Mouse (Mus musculus) Muller cell, postnatal 12 days (primary cell): ENCODE measurements around the gene Celsr1.

Experiments used
- DNase-seq: peaks from one replicate; pipeline ENCODE4 v3.0.0-alpha.2; 2015; ENCODE audit errors: inconsistent ontology term

Gene Celsr1

DNA sequence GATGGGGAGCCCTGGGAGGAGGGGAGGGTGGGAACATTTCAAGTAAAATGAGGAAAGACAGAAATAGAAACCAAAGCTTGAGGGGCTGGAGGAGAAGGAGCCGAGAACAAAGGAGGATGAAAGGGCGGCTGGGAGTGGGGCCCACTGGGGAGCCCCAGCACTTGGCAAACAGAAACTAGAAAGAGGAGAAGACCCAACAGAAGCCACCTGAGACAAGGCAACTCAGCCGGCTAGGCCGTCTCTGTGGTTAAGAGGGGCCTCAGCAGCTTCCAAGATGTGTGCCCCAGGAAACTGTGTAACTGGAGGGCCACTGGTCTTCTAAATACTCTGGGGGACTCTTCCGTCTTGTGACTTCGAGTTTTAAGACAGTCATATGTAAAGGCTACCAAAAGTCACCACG, 72.4 kb downstream of the Celsr1 start:
- no peak for DNase-seq

DNA sequence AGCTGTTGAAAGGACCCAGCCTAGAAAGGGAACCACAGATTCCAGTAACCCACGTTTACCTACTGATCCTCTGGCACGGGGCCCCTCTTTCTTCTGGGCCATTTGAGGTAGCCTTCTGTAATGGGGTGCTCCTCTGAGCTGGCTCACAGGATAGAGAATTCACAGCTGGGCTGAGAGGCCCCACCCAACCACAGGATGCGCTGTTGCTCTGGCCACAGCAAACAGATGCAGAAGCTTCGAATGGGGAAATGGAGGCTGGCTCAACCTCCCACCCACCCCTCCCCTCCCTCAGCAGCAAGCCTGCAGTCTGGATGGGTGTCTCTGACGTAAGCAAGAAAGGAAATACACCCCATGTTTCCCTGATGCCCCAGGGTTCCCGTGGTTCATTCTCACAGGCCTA, 77.4 kb downstream of the Celsr1 start:
- DNase-seq, result no peak

DNA sequence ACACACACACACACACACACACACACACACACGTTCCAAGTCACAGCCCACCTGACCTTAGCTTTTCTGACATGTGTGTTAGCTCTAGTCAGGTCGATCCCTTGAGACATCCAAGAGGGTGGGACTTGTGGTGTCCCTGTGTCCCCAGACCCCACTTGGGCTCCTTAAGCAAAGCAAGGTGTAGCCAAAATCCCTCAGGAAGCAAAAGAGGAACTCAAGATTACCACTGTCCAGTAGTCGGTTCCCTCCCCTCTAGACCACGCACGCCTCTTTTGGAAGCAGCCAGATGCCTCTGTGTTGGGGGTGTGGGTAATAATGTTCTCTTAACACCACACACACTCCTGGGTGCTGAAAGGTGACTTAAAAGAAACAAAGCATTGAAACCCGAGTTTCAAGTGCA, 80.1 kb downstream of the Celsr1 start:
- DNase-seq, result no peak

DNA sequence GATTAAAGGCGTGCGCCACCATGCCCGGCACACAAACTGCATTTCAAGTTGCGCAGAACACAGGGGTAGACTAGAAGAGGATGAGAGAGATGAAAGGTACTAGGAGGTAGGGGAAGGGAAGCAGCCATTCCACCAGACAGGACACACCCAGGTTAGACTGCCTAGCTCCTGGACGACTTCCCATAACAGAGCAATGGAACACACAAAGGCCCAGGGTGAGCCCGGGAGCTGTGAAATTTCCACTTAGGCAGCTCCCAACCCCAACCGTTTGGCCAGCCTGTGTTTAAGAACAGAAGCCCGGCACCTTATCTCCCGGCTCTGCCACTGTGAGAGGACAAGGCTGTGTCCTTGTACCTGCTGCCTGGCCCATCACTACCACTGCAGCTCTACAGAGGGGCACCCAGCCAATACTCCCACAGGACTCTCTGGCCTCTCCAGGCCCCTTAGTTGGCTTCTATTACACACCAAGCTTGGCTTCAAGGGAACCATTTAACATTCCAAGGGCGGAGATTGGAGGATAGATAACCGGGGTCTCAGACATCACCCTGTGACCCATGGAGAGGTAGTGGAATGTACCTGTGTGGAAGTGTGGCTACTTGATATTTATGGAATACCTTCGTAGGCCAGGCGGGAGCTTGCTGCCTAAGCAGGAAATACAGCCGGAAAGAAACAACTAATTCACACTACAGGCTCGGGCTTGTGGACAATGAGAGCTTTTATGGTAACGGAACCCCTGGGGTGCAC, 84.0 kb downstream of the Celsr1 start:
- DNase-seq, result no peak

DNA sequence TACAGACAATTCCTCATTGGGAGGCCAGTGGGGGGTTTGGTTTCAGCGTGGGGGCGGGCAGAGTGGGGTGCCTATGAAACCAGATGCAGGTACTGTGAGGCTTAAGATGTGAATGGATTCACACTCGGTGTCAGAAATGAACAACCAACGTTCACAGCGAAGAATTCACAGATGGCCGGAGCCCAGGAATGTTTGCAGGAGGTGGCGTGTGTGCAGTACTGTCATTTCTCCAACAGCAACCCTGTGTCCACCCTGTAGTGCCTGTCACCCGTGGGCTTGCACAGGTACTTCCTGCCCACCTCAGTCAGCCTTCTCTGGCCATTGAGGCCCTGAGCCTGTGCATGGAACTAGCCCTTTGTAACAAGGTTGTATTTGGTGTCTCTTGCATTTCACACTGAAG, 85.6 kb downstream of the Celsr1 start:
- DNase-seq, result peak; percentile 31

DNA sequence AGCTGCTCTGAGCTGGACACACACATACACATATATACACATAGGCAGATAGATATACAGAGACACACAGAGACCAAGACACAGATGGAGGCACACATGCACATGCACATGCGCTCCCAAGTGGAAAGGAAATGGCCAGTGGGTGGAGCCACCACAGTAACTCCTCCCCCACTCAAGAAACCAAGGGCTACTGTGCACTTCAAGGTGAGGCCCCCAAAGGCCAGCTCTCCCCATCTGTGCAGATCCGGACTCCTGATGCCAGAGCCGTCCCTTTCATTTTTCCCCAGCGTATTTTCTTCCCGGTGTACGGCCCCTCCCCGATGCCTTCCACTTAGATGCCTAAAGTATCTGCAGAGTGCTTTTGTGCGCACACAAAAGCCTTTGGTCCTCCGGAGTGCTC, 86.0 kb downstream of the Celsr1 start:
- DNase-seq, result peak; percentile 5

DNA sequence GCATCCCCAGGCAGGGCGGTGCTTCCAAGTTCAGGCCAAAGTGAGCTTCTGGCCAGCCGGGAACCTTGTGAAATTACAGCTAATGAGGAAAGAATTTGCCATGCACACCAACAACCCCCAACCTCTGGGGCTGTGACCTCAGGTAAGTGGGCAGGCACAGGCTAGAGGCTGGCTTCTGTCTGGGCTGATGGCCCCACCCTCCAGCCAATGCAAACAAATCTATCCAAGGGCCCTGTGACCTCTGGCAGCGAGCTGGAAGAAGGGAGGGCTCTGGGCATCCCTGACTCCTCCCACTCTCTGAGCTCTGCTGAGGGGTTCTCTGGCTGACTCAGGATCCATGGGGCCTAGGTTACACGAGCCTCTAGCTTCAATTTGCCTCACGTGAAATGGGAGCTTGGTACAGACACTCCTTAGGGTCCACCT, 97.9 kb downstream of the Celsr1 start:
- peak; percentile 47 for DNase-seq

DNA sequence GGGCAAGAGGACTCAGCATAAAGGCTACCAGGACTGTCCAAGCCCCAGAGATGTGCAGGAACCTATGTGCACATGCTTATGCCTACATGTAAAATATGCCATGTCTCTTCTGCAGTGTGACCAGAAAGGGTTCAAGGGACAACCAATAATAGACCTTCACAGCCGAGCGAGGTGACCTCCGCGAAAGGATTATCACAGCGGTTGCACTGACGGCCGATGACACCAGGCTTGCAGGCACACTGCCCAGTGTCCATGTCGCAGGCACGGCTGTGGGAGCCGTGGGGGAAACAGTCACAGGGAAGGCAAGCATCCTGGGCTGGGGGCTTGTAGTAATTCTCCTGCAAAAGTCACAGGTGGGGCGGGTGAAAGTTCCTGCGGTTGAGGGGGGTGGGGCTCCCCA, 105.4 kb downstream of the Celsr1 start:
- no peak for DNase-seq

DNA sequence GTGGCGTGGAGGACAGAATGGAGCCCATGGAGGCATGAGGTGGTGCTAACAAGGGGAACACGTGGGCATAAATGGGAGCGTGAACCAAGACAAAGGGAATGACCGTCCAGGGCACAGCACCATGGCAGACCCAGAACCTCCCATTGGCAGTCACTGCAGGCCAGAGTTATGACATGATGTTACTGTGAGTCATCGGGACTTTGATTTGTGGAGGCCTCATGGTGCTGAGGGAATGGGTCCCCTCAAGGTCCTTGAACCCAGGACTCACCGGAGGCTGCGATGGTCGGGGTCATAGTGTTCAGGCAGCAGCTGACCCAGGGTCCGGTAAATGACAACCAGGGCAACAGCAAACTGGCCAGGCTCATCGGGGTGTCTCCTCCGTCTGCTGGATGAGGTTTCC, 111.7 kb downstream of the Celsr1 start:
- DNase-seq, result no peak

DNA sequence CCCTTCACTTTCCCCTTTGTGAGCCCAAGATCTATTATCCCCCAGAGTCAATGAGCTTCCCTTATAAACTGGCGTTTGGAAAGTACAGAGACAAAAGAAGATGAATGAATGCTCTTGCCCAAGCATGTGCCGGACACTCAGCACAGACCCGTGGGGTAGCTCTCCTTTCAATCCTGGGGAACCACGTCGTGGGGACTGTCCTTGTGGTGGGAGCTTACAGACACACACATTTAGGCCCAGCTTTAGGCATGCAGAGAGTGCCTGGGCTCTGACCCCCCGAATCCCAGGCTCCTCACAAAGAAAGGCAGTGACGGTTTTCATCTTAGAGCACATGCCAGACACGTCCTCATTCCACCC, 113.7 kb downstream of the Celsr1 start:
- DNase-seq, result no peak

DNA sequence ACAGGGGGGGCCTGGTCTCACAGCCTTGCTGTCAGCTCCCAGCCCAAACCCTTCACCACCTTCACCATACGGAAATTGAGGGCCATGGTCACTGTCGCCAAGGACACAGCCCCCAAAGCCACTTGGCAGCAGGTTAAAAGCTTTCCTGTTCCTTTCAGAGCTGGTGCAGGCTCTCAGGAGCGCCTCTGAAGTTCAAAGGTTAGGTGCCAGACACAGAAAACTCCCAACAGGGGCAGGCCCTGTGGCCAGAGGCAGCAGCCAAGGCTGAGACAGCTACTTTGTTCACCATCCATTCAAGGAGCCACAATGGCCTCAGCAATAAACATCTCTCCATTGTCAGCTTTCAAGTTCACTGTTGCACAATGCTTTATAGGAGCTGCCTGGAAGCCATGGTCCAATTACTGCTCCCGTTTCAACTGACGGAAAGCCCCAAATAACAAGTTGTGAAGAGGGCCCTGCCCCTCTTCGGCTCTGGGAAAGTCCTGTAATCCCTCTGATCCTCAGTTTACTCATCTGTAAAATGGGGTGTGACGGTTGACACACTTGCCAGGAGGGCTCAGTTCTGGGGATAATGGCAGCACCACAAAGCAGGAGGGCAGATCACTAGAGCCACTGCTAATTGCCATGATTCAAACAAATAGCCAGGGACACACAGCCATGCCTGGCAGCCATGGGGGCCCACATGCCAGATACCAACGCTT, 114.2 kb downstream of the Celsr1 start:
- peak; percentile 91 for DNase-seq

DNA sequence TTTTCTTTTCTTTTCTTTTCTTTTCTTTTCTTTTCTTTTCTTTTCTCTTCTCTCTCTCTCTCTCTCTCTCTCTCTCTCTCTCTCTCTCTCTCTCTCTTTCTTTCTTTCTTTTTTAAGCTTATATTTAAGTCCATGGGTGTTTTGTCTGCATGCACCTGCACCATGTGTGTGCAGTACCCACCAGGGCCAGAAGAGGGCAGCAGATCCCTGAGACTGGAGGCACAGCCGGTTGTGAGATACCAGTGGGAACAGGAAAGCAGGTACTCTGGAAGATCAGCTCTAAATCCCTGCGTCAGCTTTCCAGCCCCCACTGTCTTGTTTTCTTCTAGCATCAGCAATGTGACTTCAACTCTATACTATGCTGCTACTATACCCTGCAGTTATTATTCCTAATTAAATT, 120.0 kb downstream of the Celsr1 start:
- DNase-seq, result peak; percentile 32

DNA sequence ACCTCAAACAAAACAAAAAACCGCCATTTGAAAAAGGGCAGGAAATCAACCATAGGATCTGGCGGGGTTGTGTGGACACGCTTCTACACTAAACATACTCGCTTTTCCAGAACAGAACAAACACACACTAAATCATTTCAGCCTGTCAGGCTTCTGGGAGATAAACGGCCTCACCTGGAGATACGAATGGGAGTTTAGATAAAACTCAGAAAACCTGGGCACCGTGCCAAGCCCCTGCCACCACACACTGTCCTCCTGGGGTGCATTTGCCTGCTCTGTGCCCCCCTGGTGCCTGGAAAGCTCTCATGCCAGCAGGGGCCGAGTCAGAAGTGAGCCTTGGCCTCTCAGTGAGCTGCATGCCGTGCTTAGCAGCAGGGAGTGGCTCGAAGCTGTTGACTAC, 123.6 kb downstream of the Celsr1 start:
- no peak for DNase-seq

DNA sequence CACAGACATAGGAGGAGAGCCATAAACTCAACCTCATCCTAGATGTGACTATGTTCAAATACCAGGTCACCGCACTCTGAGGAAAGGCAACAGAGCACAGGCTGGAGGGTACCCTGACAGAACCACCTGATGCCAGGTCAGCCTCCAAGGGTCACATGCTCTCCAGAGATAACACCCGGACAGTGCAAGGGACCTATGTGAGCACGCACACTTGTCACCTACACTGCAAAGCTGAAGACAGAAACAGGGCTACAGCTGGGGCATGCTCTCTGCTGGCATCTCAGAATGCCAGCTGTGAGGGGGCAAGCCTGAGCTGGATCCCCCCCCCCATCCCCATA, 124.1 kb downstream of the Celsr1 start:
- DNase-seq, result no peak

DNA sequence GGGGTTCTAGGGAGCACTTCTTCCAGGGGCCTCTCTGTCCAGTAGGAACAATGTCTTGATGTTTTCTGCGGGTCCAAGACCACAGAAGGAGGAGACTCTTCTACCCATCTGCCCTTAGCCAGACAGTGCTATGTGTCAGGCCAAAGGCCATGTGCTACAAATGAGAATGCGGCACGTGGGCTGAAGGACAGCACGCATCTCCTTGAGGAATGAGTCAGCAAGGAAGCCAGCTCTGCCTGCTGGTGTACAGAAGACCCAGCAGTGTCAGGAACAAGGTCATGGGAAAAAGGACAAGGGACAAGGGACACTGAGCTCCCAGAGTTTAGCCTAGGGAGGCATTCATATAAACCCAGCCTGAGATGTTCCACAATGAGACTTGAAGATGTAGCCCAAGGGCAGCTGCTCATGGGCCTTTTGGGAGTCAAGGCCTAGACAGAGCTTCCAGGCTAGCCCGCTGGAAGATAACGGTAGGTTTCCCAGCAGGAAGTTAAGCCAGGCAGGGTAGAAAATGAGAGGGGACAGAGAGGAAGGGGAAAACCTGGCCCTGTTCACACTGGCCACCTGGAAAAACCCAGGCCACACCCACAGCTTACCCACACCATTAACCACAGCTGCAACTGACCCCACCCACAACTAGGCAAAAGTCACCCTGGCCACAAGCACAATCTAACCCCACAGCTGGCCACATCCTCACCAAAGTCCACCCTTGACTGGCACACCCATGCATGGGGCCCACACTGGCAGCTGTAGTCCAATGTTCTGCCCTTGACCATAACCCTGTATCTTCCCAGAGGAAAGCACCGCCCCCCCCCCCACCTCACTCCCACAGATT, 124.7 kb downstream of the Celsr1 start:
- DNase-seq, result no peak

DNA sequence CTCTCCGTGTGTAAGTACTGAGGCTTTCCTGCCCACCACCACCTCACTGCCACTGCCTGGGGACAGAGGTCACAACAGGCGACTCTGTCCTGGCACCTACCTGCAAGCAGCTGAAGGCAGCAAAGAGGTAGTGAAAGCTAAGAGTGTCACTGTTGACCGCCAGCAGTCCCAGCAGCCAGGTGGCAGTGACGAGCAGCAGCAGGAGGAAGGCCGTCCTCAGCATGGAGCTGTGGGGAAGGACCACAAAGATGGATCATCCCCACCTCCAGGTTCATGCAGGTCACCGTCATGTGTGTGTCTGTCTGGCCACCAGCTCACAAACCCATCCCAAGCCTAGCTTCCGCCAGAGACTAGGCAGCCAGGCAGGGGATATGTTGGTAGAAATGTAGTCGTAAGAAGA, 129.8 kb downstream of the Celsr1 start:
- no peak for DNase-seq

DNA sequence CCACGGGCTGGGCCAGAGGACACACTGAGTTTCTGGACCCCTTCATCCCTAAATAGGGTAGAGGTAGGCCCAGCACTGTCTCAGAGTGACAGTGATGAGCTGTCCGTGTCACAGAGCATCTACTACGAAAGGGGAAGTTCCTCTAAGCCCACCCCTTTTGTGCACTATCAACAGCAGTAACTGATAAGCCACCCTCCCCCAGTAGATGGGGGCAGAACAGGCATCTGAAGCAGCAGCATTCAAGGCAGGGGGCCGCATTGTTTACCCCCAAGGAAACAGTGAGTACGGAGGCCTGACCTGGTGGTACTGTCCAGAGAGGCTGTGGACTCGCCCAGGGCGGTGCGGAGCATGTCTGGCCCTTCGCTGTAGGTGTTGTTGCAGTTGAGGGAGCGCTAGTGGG, 131.1 kb downstream of the Celsr1 start:
- no peak for DNase-seq

DNA sequence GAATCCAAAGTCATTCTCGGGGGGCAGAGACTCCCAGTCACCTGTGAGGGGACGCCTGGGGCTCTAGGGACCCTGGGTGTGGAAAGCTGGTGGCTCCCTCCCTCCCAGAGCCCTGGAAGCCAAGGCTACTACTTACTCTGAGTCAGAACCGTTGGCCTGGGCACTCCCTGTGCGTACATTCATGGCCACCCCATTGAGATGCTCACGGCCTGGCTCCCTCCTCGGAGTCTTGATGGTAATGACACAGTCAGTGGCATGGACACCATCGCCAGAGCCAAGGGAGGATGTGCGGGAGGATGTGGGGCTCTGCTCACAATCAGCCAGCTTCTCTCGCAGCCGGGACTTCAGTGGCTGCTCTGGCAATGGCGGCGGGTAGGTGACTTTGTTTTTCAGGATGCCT, 132.8 kb downstream of the Celsr1 start:
- DNase-seq, result no peak

DNA sequence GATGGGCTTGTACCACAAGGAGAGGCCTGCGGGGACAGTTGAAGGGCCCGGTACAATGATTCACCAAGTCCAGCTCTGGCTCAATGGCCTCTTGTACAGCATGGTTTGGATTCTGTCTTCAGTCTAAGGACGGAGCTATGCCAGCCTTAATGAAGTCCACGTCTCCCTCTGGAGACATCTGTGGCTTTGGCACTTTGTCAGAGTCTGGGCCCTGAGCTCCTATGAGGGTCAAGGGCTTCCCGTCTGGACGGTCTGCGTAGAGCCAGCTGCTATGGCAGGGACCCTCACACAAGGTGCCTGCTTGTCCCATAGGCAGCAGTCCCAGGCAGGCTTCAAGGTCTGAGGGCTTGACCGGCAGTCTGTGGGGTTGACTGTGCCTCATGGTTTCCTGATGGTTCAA, 133.3 kb downstream of the Celsr1 start:
- no peak for DNase-seq

DNA sequence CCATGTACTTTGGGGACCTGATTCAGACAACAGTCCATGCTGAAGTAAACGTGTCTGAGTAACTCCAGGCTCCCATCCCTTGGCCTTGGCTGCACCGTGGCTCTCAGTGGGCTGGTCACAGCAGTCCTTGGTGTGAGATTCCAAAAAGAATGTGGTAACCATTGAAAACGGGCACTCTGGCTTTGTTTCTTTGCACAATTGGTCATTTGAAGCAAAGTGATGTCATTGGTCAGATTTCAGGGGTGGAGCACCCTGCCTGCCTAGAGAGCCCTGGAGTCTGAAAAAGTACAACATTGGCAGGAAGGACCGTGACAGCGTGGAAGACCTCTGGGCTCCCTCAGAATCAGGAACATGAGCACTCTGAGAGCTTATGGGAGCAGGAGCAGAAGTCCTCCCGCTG, 134.2 kb downstream of the Celsr1 start:
- peak; percentile 56 for DNase-seq

DNA sequence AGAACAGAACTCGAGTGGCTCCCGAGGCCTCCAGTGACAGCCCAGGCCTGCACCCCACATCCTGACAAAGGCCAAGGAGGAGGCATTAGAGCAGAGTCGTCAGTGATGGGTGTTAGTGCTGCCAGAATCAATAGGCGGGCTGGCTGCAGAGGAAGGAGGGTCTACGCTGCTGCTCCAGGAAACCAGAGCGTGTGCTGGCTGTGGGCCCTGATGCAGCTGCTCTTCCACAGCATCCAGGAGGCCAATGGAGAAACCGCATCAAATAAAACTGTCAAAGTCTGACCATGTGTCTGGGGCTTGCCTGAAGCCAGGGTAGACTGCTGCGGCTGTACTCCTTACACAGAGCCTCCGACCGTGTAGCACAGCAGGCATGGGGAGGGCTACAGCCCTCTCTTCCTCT, 136.5 kb downstream of the Celsr1 start:
- no peak for DNase-seq

DNA sequence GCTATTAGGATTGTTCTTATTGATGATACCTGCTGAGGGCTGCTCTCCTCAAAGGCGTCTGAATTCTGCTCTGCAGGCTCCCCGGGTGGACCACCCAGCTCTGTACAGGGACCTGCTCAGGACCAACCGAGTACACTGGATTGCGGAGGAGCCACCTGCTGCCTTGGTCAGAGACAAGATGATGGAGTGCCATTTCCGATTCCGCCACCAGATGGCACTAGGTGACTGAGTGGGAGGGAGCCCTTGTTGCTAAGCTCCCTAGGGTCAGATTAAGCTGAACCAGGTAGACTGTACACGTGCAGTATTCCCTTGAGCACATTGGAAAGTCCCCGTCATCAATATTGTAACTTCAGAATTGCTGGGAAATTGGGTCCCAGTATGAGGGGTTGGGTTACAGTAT, 137.3 kb downstream of the Celsr1 start:
- DNase-seq, result peak; percentile 50

DNA sequence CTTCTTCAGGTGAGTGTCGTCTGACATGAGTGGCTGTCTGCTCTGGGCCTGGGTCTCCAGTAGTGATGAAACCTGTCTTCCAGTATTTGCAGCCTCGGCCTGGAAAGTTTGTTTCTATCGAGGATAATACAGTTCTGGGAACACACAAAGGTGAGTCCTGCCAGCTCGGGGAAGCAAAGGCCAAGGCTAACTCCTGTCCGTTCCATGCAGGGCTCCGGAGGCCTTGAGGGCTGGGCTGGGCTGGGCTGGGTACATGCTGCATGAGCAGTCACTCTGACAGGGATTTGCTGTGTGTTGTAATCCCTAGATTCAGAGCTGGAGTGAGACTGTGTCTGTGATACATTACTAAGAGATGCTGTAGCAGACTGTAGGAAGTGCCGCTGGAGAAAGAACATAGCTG, 139.7 kb downstream of the Celsr1 start:
- DNase-seq, result no peak
